Mouse (Mus musculus) MEL (cell line): ENCODE results near the gene Brd7.

Experiments
- EP300 ChIP-seq, 2 experiments: IDR thresholded peaks; 2 replicates each; pipeline ENCODE4 v1.6.1; 2011; ENCODE audit warnings: improper control_type of control experiment in 2 of 2, low read length in 2 of 2, low read depth in 1 of 2, mild to moderate bottlenecking in 1 of 2
- MEF2A ChIP-seq: IDR thresholded peaks from 2 replicates; pipeline ENCODE4 v1.6.1; 2014; ENCODE audit warnings: low read depth, mild to moderate bottlenecking, inconsistent platforms, low read length, improper control_type of control experiment; ENCODE audit not compliant: poor library complexity, insufficient replicate concordance, severe bottlenecking; ENCODE audit errors: extremely low read depth
- POLR2A ChIP-seq, 2 experiments: IDR thresholded peaks; 2 replicates each; pipeline ENCODE4 v1.6.1; 2011 to 2012; ENCODE audit warnings: low read length in 2 of 2, mild to moderate bottlenecking in 2 of 2, control low read depth in 1 of 2, improper control_type of control experiment in 1 of 2, low read depth in 1 of 2, moderate library complexity in 1 of 2; ENCODE audit not compliant: control insufficient read depth in 1 of 2, insufficient read depth in 1 of 2, poor library complexity in 1 of 2
- USF1 ChIP-seq: IDR thresholded peaks from 2 replicates; pipeline ENCODE4 v1.6.1; 2014; ENCODE audit warnings: low read depth, mild to moderate bottlenecking, inconsistent platforms, low read length, improper control_type of control experiment, moderate library complexity

- TF ChIP-seq USF1 (no peak), POLR2A (IDR thresholded peaks at IDR 0.05; ENCODE audit: control insufficient read depth in 1 of 2, insufficient read depth in 1 of 2, low read depth in 1 of 2, low read length in 2 of 2, poor library complexity in 1 of 2) (no peak), EP300 (IDR thresholded peaks at IDR 0.05; ENCODE audit: low read depth in 1 of 2, low read length in 2 of 2) (no peak), MEF2A (no peak)
Measured at GRCm38 (mm10) chr8:88325251-88325650, 36.7 kb downstream of the Brd7 start.
